Mouse (Mus musculus) liver, embryonic 12.5 days (tissue): ENCODE results near the gene Sdhaf3. TPM values are rescaled to one million over a fixed set of nuclear protein-coding genes. Genes with fewer than 3 reads are reported as not detected.

Experiments
- ATAC-seq: fragments of 200-750 bp; cut with Nextera tagmentation; 2 replicates; pipeline ENCODE4 v1.8.0; 2017; ENCODE audit warnings: moderate number of reproducible peaks, mild to moderate bottlenecking, moderate library complexity
- H3K27ac ChIP-seq: fragments of 300-500 bp; sonication (generic); 2 replicates; pipeline ENCODE4 v1.5.1; 2016; ENCODE audit warnings: mild to moderate bottlenecking
- H3K27me3 ChIP-seq: fragments of 300-500 bp; sonication (generic); replicated peaks from 2 replicates; pipeline ENCODE4 v1.6.1; 2016; ENCODE audit warnings: mild to moderate bottlenecking, moderate library complexity
- H3K36me3 ChIP-seq: fragments of 300-500 bp; sonication (generic); 2 replicates; pipeline ENCODE4 v1.6.1; 2016; ENCODE audit warnings: mild to moderate bottlenecking, moderate library complexity
- H3K4me1 ChIP-seq: fragments of 300-500 bp; sonication (generic); 2 replicates; pipeline ENCODE4 v1.6.1; 2016
- H3K4me2 ChIP-seq: fragments of 300-500 bp; sonication (generic); 2 replicates; pipeline ENCODE4 v1.6.1; 2016; ENCODE audit warnings: mild to moderate bottlenecking, moderate library complexity
- H3K4me3 ChIP-seq: fragments of 300-500 bp; sonication (generic); 2 replicates; pipeline ENCODE4 v1.5.1; 2016; ENCODE audit warnings: mild to moderate bottlenecking, moderate library complexity
- H3K9ac ChIP-seq: fragments of 300-500 bp; sonication (generic); 2 replicates; pipeline ENCODE4 v1.6.1; 2016; ENCODE audit warnings: mild to moderate bottlenecking, moderate library complexity
- H3K9me3 ChIP-seq: fragments of 300-500 bp; sonication (generic); replicated peaks from 2 replicates; pipeline ENCODE4 v1.6.1; 2016; ENCODE audit warnings: mild to moderate bottlenecking, moderate library complexity
- WGBS: fragments of 180-500 bp; shearing (Covaris S2); methylation state at CpG from one replicate; pipeline ENCODE4 v1.1.7; 2016; ENCODE audit not compliant: insufficient replicate concordance; 5-methylcytosine and 5-hydroxymethylcytosine counted together
- polyA plus RNA-seq: library from polyadenylated mRNA; unstranded; fragments of >200 nt; fragmentation: Nextera tagmentation; extraction: Ambion mirVana; gene quantifications from 2 replicates; pipeline ENCODE4 v1.2.1, GENCODE M21; 2016

Sdhaf3 gene
- polyA plus RNA-seq, 1 experiment from 2014 or later, result 3.7 TPM

- no peaks in the 10 kb centered on the region for H3K36me3 ChIP-seq
- H3K4me3 ChIP-seq, result no peak overlapping the region
- H3K4me1 ChIP-seq, result no peaks in the 10 kb centered on the region
- H3K27me3 ChIP-seq, result no peaks in the 10 kb centered on the region
- H3K9ac ChIP-seq, result no peak overlapping the region
- no peak for ATAC-seq
- no peak overlapping the region for H3K27ac ChIP-seq
- peaks cover 5% of the 10 kb centered on the region; the same call in 1 of the 2 replicates for H3K9me3 ChIP-seq
- WGBS, result 71% methylated on average over 2 of the region's 2 CpGs
- no peak overlapping the region for H3K4me2 ChIP-seq
These were observed 113.7 kb downstream of the Sdhaf3 start for GRCm38 (mm10) chr6:7069463-7069862.

DNA sequence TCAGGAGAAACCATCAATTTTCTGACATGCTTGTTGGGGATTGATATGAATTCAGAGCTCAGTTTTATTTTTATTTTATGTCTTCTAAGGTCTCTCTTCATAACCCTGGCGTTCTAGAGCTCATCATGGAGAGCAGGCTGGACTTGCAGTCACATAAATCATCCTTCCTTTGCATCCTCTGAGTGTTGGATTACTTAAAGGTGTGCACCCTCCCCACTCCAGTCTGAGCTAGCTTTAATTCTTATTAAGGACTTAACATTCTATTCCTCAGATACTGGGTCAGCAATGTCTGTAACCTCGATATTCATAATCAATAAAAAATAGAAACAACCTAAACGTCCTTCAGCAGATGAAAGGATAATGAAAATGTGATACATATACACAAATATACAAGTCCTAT lies 126.2 kb downstream of the Sdhaf3 start:
- WGBS, result 57% methylated on average over 3 of the region's 3 CpGs
- no peak overlapping the region for H3K27ac ChIP-seq
- H3K9ac ChIP-seq, result no peak overlapping the region
- no peak for ATAC-seq
- H3K4me3 ChIP-seq, result no peak overlapping the region
- no peaks in the 10 kb centered on the region for H3K4me1 ChIP-seq
- no peak overlapping the region for H3K4me2 ChIP-seq
- H3K27me3 ChIP-seq, result no peaks in the 10 kb centered on the region
- no peaks in the 10 kb centered on the region for H3K36me3 ChIP-seq
- H3K9me3 ChIP-seq, result no peaks in the 10 kb centered on the region

GRCm38 (mm10) chr6:7082467-7083259 lies 126.9 kb downstream of the Sdhaf3 start:
- 68% methylated on average over 5 of the region's 5 CpGs for WGBS
- Histone ChIP-seq H3K4me2 (no peak overlapping the region), H3K4me1 (no peaks in the 10 kb centered on the region), H3K4me3 (no peak overlapping the region), H3K9ac (no peak overlapping the region), H3K27ac (no peak overlapping the region), H3K9me3 (no peaks in the 10 kb centered on the region), H3K36me3 (no peaks in the 10 kb centered on the region), H3K27me3 (no peaks in the 10 kb centered on the region)
- ATAC-seq, result no peak

DNA sequence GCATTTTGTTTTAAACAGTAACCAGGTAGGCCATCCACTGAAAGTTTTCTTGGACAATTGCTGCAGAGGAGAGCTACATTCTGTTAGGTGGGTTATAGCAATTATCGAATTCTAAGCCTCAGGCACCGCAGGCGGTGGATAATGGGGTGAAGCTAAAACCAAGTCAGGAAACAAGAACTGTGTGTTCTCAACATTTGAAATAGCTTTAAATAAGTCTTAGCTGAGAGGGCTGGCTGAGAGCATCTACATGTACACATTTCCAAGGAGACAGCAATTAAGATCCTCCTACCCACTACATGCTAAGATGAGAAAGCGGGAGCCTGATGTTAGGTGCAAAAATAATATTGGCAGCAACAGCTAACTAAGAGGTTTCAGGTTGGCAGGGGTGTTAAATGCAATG lies 127.9 kb downstream of the Sdhaf3 start:
- Histone ChIP-seq H3K4me2 (no peak overlapping the region), H3K27me3 (no peaks in the 10 kb centered on the region), H3K9me3 (no peaks in the 10 kb centered on the region), H3K4me3 (no peak overlapping the region), H3K9ac (no peak overlapping the region), H3K36me3 (no peaks in the 10 kb centered on the region), H3K27ac (no peak overlapping the region), H3K4me1 (no peaks in the 10 kb centered on the region)
- WGBS, result 82% methylated on average over 4 of the region's 4 CpGs
- ATAC-seq, result no peak

- Histone ChIP-seq H3K27ac (no peak overlapping the region), H3K9me3 (no peaks in the 10 kb centered on the region), H3K36me3 (no peaks in the 10 kb centered on the region), H3K4me2 (no peak overlapping the region), H3K9ac (no peak overlapping the region), H3K4me1 (no peaks in the 10 kb centered on the region), H3K4me3 (no peak overlapping the region), H3K27me3 (no peaks in the 10 kb centered on the region)
- no peak for ATAC-seq
- WGBS, result 76% methylated on average over 2 of the region's 2 CpGs
These were observed 128.6 kb downstream of the Sdhaf3 start for GRCm38 (mm10) chr6:7084370-7084769.

DNA sequence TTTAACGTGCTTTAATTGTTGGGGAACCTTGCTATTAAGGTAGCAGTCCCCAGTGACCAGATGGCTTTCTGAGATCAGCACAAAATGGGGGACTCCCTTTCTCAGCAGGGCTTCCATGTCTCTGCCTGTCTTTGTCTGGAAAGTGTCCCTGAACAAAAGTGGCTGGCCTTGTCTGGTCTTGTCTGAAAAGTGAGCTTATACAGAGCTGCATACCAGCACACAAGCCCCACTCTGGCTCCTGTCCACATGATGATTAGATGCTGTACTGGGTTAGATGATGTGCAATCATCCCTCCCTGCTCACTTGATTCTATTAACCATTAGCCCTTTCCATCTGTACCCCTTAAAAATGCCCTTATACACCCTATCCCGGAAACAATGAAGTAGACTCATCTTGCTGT lies 129.7 kb downstream of the Sdhaf3 start:
- no peaks in the 10 kb centered on the region for H3K27me3 ChIP-seq
- no peak overlapping the region for H3K27ac ChIP-seq
- WGBS, result 62% methylated on average over 2 of the region's 2 CpGs
- no peak overlapping the region for H3K4me2 ChIP-seq
- H3K36me3 ChIP-seq, result no peaks in the 10 kb centered on the region
- no peak for ATAC-seq
- no peak overlapping the region for H3K4me3 ChIP-seq
- no peaks in the 10 kb centered on the region for H3K4me1 ChIP-seq
- H3K9ac ChIP-seq, result no peak overlapping the region
- no peaks in the 10 kb centered on the region for H3K9me3 ChIP-seq

DNA sequence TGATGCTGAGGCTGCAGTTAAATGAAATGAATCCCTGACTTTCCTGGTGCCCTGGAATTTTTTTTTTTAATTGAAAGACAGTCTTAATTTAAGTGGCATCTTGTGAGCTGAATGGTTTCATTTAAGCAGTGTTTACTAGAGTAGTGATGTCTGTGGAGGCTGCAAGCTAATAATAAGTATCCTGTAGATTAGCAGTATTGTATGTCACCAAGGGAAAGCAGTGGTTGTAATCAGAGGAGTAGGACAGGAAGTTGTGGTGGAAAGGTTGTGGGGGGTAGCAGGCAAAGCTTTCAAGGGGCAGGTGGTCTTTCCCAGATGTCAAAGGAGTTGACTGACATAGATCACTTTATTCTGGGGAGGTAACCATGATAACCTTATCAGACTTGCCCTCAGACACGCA lies 136.3 kb downstream of the Sdhaf3 start:
- Histone ChIP-seq H3K9ac (no peak overlapping the region), H3K27me3 (no peaks in the 10 kb centered on the region), H3K27ac (no peak overlapping the region), H3K9me3 (0 out of 2 replicates have a peak, but pooled peaks cover 1% of the 10 kb centered on the region), H3K36me3 (no peaks in the 10 kb centered on the region), H3K4me2 (no peak overlapping the region), H3K4me1 (no peaks in the 10 kb centered on the region), H3K4me3 (no peak overlapping the region)
- no peak for ATAC-seq
- WGBS, result 30% methylated on average over 1 of the region's 1 CpGs

Other genes starting within 250 kb of the Sdhaf3 start
- gene Dlx6, start 92.7 kb upstream of the Sdhaf3 start, polyA plus RNA-seq, result not detected in 2 replicates
- 0.12 TPM in 1 of 2 replicates, not detected in the other for gene Dlx5, start 73.9 kb upstream of the Sdhaf3 start, polyA plus RNA-seq